Mouse (Mus musculus): Measurements from ENCODE around the gene Fam217b. TPM values are rescaled to one million over a fixed set of nuclear protein-coding genes. Genes with fewer than 3 reads are reported as not detected.
A peak's percentile ranks its signal among the peaks of the same experiment; 100 is the strongest.

Gene Fam217b
- total and polyA plus RNA-seq, 2 experiments from 2014 or later = 15.0 to 22.2 TPM

DNA sequence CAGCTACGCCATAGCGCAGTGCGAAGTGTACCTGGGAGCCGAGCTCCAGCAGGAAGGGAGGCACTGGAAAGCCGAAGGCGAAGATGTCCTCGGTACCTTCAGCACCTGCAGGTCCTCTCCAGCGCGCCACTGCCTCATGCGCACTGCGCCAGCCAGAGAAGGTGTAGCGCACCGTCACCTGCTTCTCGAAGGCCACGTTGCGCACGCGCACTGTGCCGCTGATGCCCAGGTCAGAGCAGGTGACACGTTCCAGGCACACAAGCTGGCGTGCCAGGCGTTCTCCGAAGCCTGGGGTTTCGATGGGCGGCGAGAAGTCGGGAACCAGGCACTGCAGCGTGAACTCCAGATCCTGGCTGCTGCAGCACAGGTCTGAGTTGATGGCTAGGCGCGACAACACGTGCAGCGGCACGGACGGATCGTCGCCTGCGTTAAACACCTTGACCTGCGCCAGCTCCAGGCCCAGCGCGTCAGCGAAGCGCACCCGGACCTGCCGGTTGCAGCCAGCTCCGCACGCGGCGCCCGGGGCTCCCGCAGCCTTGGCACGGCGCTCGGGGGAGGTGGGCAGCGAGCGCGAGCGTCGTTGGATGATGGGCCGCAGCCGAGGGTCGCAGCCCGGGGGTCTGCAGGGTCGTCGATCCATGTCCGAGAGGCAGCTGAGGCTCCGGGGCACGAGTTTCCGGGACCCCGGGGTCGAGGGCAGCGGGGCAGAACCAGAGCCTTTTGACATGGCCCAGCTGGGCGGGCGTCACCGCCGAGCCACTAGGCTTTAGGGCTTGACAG, 653 bp upstream of the Fam217b start:
- 0 out of 2 replicates have a peak, but pooled peaks have one; percentile 1 for ATAC-seq
- no peak overlapping the region for H3K27ac ChIP-seq (ENCODE audit: low read depth, low read length)

DNA sequence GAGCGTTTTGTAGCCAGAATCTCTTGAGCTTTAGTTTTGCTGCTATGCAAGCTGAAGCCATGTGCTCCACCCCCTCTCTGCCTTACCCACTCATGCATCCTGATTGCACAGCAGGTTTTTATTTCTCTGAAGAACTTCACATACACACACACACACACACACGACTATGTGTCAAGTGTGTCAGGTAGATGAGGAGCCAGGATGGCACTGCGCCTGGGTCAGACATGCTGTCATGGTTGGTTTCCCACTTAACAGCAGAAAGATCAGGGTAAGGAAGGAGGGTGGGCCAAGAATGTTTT, 775 bp downstream of the Fam217b start:
- no peak for TF ChIP-seq CTCF (IDR thresholded peaks at IDR 0.05; ENCODE audit: low read depth)
- 17% methylated on average over 3 of the region's 3 CpGs for WGBS
- peak overlapping the region; percentile 99 for H3K4me2 ChIP-seq (ENCODE audit: low read depth)
- peak; percentile 56 for ATAC-seq
- no peaks in the 10 kb centered on the region for H3K27me3 ChIP-seq (ENCODE audit: insufficient read depth, low read length)
- no peak for DNase-seq
- H3K9me3 ChIP-seq (ENCODE audit: low read length) = no peaks in the 10 kb centered on the region
- H3K27ac ChIP-seq (ENCODE audit: low read depth, low read length) = peak overlapping the region; percentile 66; the same call in 1 of the 2 replicates
- H3K9ac ChIP-seq = peak overlapping the region; percentile 54
- 0 out of 2 replicates have a peak, but pooled peaks cover 3% of the 10 kb centered on the region for H3K4me1 ChIP-seq (ENCODE audit: insufficient read depth)
- H3K36me3 ChIP-seq (ENCODE audit: insufficient read depth) = no peaks in the 10 kb centered on the region
- peak overlapping the region; percentile 72 for H3K4me3 ChIP-seq (ENCODE audit: low read depth, low read length)

More for the DNA sequence above, 653 bp upstream of the Fam217b start:
- Histone ChIP-seq H3K27me3 (ENCODE audit: insufficient read depth, low read length) (no peaks in the 10 kb centered on the region), H3K4me2 (ENCODE audit: low read depth) (peak overlapping the region; percentile 99), H3K36me3 (ENCODE audit: insufficient read depth) (no peaks in the 10 kb centered on the region), H3K9me3 (ENCODE audit: low read length) (no peaks in the 10 kb centered on the region), H3K9ac (peak overlapping the region; percentile 54), H3K4me1 (ENCODE audit: insufficient read depth) (0 out of 2 replicates have a peak, but pooled peaks cover 3% of the 10 kb centered on the region), H3K4me3 (ENCODE audit: low read depth, low read length) (peak overlapping the region; percentile 72)
- 16% methylated on average over 75 of the region's 75 CpGs for WGBS
- peak; percentile 46 for DNase-seq
- TF ChIP-seq CTCF (IDR thresholded peaks at IDR 0.05; ENCODE audit: low read depth) = no peak

DNA sequence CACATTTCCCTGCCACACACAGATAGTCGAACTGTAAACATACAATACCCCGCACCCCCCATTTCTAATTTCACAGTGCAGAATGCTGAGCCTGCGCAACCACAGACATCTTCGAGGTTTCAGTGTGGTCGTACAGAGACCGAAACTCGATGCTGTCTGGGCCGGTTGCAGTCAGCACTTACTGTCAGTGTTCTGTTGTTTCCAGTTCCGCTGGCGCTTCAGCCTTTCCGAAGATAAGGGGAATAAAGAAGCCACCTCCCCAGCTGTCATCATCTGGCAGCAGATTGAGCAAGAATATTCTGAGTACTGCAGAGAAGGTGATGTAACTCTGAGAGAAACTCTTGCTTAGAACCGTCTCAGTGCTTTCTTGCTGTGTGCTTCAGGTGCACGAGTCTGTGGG, 2.1 kb downstream of the Fam217b start:
- DNase-seq (no peak), ATAC-seq (no peak)
- 74% methylated on average over 13 of the region's 13 CpGs for WGBS
- no peaks in the 10 kb centered on the region for H3K27me3 ChIP-seq (ENCODE audit: insufficient read depth, low read length)
- no peak for TF ChIP-seq CTCF (IDR thresholded peaks at IDR 0.05; ENCODE audit: low read depth)
- no peaks in the 10 kb centered on the region for H3K9me3 ChIP-seq (ENCODE audit: low read length)
- no peaks in the 10 kb centered on the region for H3K36me3 ChIP-seq (ENCODE audit: insufficient read depth)
- 0 out of 2 replicates have a peak, but pooled peaks cover 3% of the 10 kb centered on the region for H3K4me1 ChIP-seq (ENCODE audit: insufficient read depth)
- H3K9ac ChIP-seq = no peak overlapping the region
- no peak overlapping the region for H3K4me3 ChIP-seq (ENCODE audit: low read depth, low read length)
- no peak overlapping the region for H3K27ac ChIP-seq (ENCODE audit: low read depth, low read length)
- no peak overlapping the region for H3K4me2 ChIP-seq (ENCODE audit: low read depth)

DNA sequence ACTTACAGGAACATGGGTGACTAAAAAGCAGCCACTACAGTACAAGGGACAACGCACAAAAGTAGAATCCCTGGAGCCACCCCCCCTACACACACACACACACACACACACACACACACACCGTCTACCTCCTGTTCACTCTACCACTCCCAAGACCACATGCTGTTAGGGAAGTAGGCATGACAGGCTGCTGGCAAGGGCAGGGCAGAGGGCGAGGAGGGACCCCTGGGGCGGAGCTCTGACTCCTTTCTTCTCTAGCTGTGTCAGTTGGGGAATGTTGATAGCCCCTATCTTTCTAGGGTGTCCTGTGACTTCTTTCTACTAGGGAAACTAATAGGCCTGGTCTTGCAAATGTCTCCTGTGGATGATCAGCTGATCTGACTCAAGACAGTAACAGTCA, 2.6 kb downstream of the Fam217b start:
- WGBS = 80% methylated on average over 4 of the region's 4 CpGs
- H3K27ac ChIP-seq (ENCODE audit: low read depth, low read length) = no peak overlapping the region
- H3K4me1 ChIP-seq (ENCODE audit: insufficient read depth) = 0 out of 2 replicates have a peak, but pooled peaks cover 3% of the 10 kb centered on the region
- no peaks in the 10 kb centered on the region for H3K27me3 ChIP-seq (ENCODE audit: insufficient read depth, low read length)
- H3K4me3 ChIP-seq (ENCODE audit: low read depth, low read length) = no peak overlapping the region
- no peak overlapping the region for H3K4me2 ChIP-seq (ENCODE audit: low read depth)
- no peaks in the 10 kb centered on the region for H3K36me3 ChIP-seq (ENCODE audit: insufficient read depth)
- no peaks in the 10 kb centered on the region for H3K9me3 ChIP-seq (ENCODE audit: low read length)
- ATAC-seq = no peak
- TF ChIP-seq CTCF (IDR thresholded peaks at IDR 0.05; ENCODE audit: low read depth) = no peak
- DNase-seq = no peak
- H3K9ac ChIP-seq = no peak overlapping the region

DNA sequence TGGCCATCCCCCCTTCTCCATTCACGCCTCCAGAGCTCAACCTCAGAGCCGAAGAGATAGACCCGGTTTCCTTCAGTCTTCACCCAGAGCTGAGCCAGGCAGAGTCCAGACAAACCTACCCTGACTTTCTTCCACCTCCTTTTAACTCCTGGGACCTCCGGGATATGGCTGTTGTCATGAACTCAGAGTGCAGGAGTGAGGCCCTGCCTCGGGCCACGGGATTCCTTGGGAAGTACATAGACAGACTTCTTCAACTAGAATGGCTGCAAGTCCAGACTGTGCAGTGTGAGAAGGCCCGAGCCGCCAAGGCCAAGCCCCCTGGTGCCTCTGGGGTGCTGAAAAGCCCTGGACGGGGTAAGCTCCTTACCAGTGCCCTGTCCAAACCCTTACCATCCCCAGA, 6.3 kb downstream of the Fam217b start:
- no peak for TF ChIP-seq CTCF (IDR thresholded peaks at IDR 0.05; ENCODE audit: low read depth)
- no peaks in the 10 kb centered on the region for H3K27me3 ChIP-seq (ENCODE audit: insufficient read depth, low read length)
- no peak overlapping the region for H3K4me3 ChIP-seq (ENCODE audit: low read depth, low read length)
- ATAC-seq = no peak
- WGBS = 84% methylated on average over 9 of the region's 9 CpGs
- H3K27ac ChIP-seq (ENCODE audit: low read depth, low read length) = no peak overlapping the region
- H3K4me1 ChIP-seq (ENCODE audit: insufficient read depth) = no peaks in the 10 kb centered on the region
- no peaks in the 10 kb centered on the region for H3K9me3 ChIP-seq (ENCODE audit: low read length)
- no peak for DNase-seq
- H3K4me2 ChIP-seq (ENCODE audit: low read depth) = no peak overlapping the region
- no peaks in the 10 kb centered on the region for H3K36me3 ChIP-seq (ENCODE audit: insufficient read depth)
- no peak overlapping the region for H3K9ac ChIP-seq

DNA sequence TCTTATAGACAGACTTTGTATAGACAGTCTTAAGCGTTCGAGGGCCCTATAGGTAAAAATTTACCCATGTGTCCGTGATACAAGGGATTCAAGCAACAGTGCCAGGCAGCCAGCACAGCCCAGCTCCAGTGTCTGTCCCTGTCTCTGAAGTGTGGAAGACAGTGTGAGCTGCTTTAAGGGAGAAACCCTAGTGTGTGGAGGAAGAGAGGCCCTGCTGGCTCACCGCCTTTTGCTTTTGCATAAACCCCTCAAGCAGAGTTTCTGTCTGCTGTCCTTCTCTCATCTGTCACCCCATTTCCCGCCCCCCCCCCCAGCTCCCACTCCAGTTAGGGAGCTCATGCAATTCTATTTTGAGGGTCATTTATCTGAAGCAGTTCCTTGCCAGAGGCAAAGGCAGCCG, 7.3 kb downstream of the Fam217b start:
- Histone ChIP-seq H3K4me2 (ENCODE audit: low read depth) (no peak overlapping the region), H3K4me1 (ENCODE audit: insufficient read depth) (no peaks in the 10 kb centered on the region), H3K9me3 (ENCODE audit: low read length) (no peaks in the 10 kb centered on the region), H3K4me3 (ENCODE audit: low read depth, low read length) (no peak overlapping the region), H3K27me3 (ENCODE audit: insufficient read depth, low read length) (no peaks in the 10 kb centered on the region), H3K27ac (ENCODE audit: low read depth, low read length) (no peak overlapping the region), H3K9ac (no peak overlapping the region), H3K36me3 (ENCODE audit: insufficient read depth) (no peaks in the 10 kb centered on the region)
- WGBS = 63% methylated on average over 6 of the region's 6 CpGs
- ATAC-seq (no peak), DNase-seq (no peak)
- TF ChIP-seq CTCF (IDR thresholded peaks at IDR 0.05; ENCODE audit: low read depth) = no peak

DNA sequence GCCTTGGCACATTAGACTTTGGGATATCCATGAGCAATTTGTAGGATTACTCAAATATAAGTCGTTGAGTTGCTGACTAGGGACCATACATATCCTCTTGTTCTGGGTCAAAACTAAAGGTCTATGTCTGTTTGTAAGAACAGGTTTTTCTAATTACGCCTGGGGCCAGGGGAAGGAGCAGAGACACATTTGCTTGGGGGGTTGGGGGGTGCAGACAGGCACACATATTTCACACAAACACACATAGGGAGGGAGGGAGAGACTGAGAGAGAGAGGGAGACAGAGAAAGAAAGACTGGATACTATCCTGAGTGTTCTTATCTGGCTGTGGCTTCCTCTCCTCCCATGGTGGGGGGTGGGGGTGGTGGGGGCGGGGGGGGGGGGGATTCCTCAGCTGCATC, 7.9 kb downstream of the Fam217b start:
- Histone ChIP-seq H3K36me3 (ENCODE audit: insufficient read depth) (no peaks in the 10 kb centered on the region), H3K4me3 (ENCODE audit: low read depth, low read length) (no peak overlapping the region), H3K27me3 (ENCODE audit: insufficient read depth, low read length) (no peaks in the 10 kb centered on the region), H3K4me1 (ENCODE audit: insufficient read depth) (no peaks in the 10 kb centered on the region), H3K27ac (ENCODE audit: low read depth, low read length) (no peak overlapping the region), H3K4me2 (ENCODE audit: low read depth) (no peak overlapping the region), H3K9ac (no peak overlapping the region), H3K9me3 (ENCODE audit: low read length) (no peaks in the 10 kb centered on the region)
- 49% methylated on average over 3 of the region's 3 CpGs for WGBS
- no peak for TF ChIP-seq CTCF (IDR thresholded peaks at IDR 0.05; ENCODE audit: low read depth)
- ATAC-seq (no peak), DNase-seq (no peak)

Measured in forebrain, postnatal 0 days (tissue).